Mouse (Mus musculus) left cerebral cortex, postnatal 36 days (tissue): ENCODE results near the gene Tat. TPM values are rescaled to one million over a fixed set of nuclear protein-coding genes. Genes with fewer than 3 reads are reported as not detected.
A peak's percentile ranks its signal among the peaks of the same experiment; 100 is the strongest.

Experiments used
- DNase-seq, 2 experiments: peaks; one replicate each; pipeline ENCODE4 v3.0.0; 2021 to 2022; ENCODE audit warnings: low spot score in 2 of 2, mixed read lengths in 1 of 2
- intact Hi-C: fragments of 180-260 bp; cut with DNase I; formaldehyde crosslinking; loops from one replicate; pipeline ENCODE4 v1.15.1; 2025
- total RNA-seq, 2 experiments: library from RNA; stranded (reverse); gene quantifications; 2 replicates each; pipeline ENCODE4 v1.2.3; 2021

Tat gene
- total RNA-seq, 2 experiments from 2014 or later = not detected

GRCm38 (mm10) chr8:110034331-110034730 is 44.1 kb downstream of the Tat start:
- intact Hi-C loops = no loop called here
- no peak for DNase-seq

- intact Hi-C loops = no loop called here
- peak in 1 of 2 experiments; percentile 9 for DNase-seq
Measured at GRCm38 (mm10) chr8:110036156-110036555, 45.9 kb downstream of the Tat start.

GRCm38 (mm10) chr8:110039216-110039615 is 49.0 kb downstream of the Tat start:
- intact Hi-C loops = no loop called here
- no peak for DNase-seq

- DNase-seq = no peak
- intact Hi-C loops = no loop called here
Measured at GRCm38 (mm10) chr8:110039659-110040058, 49.4 kb downstream of the Tat start, which contains the start of gene Chst4. TSS of gene Chst4 (minus strand) at chr8:110039740.

- DNase-seq = no peak
- intact Hi-C loops = no loop called here
Measured at GRCm38 (mm10) chr8:110040509-110040908, 50.3 kb downstream of the Tat start.

Other genes with a start within 250 kb of the Tat start
- gene Ap1g1, start 211.9 kb upstream of the Tat start, total RNA-seq = 10 to 100 TPM; 78.5 to 90.3 TPM
- gene Phlpp2, start 121.9 kb upstream of the Tat start, total RNA-seq = 10 to 100 TPM; 31.9 to 39.3 TPM
- gene Marveld3, start 28.2 kb upstream of the Tat start, total RNA-seq = under 1 TPM; 0.20 to 0.25 TPM
- gene Chst4, start 49.3 kb downstream of the Tat start, total RNA-seq = under 1 TPM; 0.17 to 0.32 TPM
- 10 to 100 TPM; 36.5 to 40.1 TPM for gene Zfp612, start 89.3 kb downstream of the Tat start, total RNA-seq
- not detected for gene Gm21964, start 110.8 kb downstream of the Tat start, total RNA-seq
- gene Gm17720, start 112.3 kb downstream of the Tat start, total RNA-seq = not detected
- 10 to 100 TPM; 13.3 to 27.0 TPM for gene Calb2, start 177.8 kb downstream of the Tat start, total RNA-seq
- 1 to 10 TPM; 4.5 to 6.2 TPM for gene Cmtr2, start 225.2 kb downstream of the Tat start, total RNA-seq